Mouse (Mus musculus) right cerebral cortex, adult 2 months (tissue): ENCODE results near the gene Pax8.

Experiments used
- DNase-seq, 2 experiments: peaks; one replicate each; pipeline ENCODE4 v3.0.0; 2021 to 2022; ENCODE audit warnings: low spot score in 2 of 2

Gene Pax8

DNA sequence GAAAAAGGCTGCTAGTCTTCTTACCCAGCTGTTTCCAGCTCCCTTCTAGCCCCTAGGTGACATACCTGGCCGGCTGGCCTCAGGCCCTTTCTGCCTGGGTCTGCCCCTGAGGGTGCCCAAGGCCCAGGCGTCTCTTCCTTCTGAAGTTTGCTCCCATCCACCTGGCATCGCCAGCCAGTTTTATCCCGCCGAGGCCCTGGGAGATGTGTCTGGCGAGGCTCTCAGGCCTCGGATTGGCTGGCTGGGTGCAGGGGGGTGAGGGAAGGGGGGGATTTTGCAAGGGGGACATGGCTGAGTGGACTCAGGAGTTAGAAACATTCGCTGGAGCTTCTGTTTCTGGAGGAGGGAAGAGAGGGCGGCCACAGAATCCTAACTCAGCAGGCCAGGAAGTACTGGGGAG lies at the start of gene Pax8:
Gene Pax8, minus strand, starts transcription at position 180 of the 400 bp plus-strand sequence.
- DNase-seq = no peak

DNA sequence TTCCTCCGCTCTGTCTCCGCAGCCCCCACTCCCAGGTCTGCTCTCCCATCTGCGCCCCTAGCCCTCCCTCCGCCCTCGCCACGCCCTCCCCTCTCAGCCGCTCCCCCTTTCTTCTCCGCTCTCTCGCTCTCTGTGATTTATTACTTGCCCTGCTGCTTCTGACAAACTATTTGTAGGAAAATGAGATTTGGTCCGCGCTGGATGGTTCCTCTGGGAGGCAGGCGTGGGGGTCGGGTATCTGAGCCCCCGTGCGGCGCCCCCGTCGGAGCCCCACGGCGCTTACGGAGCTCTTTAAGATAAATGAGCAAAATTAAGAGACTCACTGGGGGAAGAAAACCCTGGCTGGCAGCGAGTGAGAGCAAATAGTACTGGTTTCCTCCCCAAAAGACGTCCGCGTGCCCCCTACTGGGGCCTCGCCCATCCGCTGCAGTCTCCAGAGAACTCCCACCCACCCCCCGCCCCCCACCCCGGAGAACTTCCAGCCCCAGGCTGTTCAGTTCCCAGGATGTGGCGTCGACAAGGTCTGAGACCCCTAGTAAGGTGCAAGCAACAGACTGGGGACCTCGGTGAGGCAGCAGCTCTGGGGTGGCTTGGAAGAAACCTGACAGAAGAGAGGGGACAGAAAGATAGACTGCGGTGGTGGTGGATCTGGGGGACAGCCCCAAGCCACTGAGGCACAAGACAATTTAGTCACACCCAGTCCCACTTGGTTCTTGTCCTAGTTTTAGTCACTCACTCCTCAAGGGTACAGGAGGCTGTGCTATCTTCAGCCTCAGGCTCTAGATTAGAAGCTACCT lies 46.2 kb upstream of the Pax8 start:
- DNase-seq = peak in 1 of 2 experiments; percentile 3

DNA sequence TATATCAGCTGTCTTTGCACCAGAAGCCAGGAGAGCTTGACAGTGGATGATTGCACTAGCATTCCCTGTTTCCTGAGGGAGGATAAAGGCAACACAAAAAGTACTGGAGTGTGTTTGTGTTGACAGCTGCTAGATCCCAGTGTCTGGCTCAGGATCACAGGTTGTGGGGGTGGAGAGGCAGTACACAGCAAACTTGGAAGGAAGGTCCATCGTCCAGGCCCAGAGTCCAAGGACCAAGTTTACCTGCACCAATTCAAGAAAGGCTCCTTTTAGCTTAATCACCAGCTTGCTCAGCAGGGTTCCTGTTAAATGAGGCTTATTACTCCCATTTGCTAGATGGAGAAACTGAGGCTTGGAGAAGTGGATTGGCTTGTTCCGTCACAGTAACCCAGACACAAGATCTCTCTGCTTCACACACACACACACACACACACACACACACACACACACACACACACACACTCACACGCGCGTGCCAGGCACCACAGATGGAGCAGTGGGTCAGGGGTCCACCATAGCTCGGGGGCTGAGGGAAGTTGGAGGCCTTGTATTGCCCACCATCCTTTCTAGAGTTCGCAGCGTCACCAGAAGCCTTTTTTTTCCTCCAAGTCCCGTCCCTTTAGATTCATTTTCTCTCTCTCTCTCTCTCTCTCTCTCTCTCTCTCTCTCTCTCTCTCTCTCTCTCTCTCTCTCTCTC lies 45.3 kb upstream of the Pax8 start:
- no peak for DNase-seq

GRCm38 (mm10) chr2:24516946-24517345 lies 41.5 kb upstream of the Pax8 start:
- no peak for DNase-seq

DNA sequence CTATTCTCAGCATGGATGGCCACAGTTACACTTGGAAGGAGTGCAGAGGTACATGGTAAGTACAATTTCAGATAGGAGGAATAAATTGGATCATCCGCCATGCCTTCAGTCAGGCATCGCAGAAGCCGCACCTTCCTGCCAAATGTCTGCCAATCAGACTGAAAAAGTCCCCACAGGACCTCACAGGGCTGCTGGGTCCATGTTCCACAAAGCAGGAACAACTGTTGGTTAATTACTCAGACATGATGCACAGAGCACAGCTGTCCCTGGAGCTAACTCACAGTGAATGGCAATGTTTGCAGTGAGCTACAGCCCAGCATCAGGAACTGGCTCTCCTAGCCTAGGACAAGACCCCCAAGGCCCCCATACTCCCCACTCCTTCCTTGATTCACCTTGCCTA lies 32.0 kb upstream of the Pax8 start:
- DNase-seq = no peak

GRCm38 (mm10) chr2:24502963-24503471 lies 27.6 kb upstream of the Pax8 start:
- no peak for DNase-seq

- no peak for DNase-seq
Observed at GRCm38 (mm10) chr2:24500921-24501320, 25.5 kb upstream of the Pax8 start.

GRCm38 (mm10) chr2:24490564-24490963 lies 15.2 kb upstream of the Pax8 start:
- no peak for DNase-seq

DNA sequence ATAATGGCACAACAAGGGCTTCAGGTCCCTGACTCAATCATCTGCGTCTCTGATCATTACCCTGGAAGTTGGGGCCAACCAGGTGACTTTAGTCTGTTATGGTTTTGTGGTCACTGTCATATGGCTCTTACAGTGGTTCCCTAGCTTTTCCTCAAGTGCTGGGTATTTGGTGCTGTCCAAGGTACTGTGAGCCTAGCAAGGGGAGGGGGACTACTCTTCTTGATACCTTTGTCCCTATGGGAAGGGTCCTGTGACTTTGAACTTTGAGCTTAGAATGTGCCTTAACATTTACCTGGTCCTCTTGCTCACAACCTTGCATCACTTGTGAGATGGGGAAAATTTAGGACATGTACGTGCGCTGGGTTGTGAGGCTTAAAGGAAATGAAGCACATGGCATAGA lies 13.3 kb upstream of the Pax8 start:
- DNase-seq = no peak

GRCm38 (mm10) chr2:24487056-24487825 lies 11.8 kb upstream of the Pax8 start:
- no peak for DNase-seq

- no peak for DNase-seq
Observed at GRCm38 (mm10) chr2:24485398-24485797, 10.0 kb upstream of the Pax8 start.

DNA sequence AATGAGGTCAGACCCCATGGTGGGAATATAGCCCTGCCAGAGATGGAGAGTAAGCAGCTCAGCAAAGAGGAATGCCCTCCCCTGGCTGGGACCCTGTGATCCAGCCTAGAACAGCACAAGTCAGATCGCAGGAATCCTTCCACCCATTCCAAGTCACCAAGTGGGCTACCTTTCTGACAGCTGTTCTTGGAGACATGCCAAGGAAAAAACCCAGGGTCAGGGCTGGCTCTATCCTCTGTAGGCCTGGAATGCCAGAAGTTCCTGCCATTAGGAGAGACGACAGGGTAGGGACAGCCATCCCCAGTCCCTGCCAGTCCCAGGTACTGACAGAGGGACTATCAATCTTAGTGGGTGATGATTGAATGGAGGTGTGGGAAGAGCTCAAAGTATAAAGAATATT lies 4.5 kb upstream of the Pax8 start:
- DNase-seq = no peak

- no peak for DNase-seq
Observed at GRCm38 (mm10) chr2:24479151-24479550, 3.8 kb upstream of the Pax8 start.

DNA sequence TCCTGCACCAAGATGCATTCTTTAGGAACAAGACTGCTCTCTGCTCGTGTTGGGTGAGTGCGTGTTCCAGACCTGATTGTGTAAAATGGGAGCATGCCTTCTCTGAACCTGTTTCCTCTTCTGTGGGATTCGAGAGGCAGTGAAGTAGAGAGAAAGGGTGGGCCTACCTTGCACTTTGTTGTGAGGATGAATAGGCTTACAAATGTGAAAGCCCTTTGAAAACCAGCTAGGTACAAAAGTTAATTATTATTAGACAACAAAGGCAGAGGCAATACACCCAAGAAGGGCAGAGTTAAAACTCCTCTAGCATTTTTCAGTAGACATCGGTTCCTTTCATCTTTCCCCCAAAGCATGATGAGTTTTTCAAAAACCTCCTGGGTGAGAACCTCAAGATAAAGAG lies 3.2 kb upstream of the Pax8 start:
- no peak for DNase-seq

DNA sequence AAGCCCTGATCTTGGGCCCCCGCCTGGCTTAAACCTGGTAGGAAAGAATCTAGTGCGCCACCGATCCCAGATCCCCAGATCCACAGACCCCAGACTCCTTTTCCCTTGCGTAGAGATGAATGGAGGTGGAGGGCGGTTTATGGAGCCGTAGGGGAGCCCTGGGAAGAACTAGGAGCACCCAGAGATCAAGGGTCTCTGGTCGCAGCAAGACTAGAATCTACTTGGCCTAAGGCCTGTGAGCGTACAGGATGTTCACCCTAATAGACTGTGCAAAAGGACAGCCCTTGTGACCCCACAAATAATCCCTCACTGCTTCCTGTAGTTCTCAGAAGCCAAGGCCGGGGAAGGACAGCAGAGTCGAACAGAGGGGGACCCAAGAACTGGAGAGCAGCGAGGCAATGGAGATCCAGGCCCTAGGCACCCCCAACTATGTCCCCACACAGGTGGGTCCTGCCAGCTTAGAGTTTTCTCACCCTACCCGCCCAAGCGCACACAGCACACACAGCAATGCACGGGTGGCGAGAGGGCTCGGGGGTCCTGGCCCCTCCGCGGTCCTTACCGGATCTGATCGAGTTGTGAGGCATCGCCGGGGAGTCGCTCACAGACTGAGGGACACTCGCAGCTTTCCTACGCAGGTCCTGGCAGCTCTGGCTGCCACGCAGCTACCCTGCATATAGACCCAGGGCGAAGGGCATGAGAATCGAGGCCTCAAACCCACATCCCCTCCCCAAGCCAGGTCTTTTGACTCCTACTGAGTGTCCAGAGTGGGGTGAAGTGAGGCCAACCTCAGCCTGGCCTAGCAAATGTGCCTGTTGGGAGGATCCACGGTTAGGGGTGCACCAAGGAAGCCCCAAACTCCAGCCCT lies 653 bp downstream of the Pax8 start:
- no peak for DNase-seq

DNA sequence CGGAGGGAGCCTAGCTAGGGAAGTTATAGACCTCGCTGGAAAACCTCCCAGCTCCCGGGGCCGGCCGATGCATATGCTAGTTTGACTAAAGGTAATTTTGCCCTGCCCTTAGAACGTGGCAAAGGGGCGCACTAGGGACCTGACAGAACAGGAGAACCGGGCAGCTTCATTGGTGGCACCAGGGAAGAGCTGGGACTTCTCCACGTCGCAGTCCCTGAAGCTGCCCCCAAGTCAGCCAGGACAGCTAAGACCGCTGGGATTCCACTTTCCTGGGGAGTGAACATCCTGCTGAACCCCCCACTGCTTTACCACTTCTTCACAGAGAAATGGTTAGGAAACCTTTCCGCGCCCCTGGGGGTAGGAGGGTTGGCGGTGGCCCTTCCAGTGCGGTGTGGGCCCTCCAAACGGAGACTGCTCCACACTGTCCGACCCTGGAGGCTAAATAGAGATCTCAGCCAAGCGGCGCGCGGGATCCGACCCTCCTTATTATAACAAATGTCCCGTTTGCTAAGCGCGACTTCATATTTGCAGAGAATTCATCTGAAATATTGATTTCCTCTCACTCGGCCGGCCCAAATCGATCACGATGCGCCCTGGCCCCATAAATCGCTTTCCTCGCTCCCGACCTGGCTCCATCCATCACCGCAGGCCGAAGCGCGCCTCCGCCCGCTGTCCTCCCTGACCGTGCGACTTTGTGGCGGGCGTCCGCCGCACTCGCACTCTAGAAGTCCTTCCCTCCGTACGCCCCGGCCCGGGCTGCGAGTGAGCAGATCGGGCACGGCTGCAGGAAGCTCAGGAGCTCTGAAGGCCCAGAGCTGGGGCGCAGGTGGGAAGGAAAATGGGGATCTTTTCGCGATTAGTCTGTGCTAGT lies 1.5 kb downstream of the Pax8 start:
- DNase-seq = no peak

- no peak for DNase-seq
Observed at GRCm38 (mm10) chr2:24472677-24473076, 2.7 kb downstream of the Pax8 start.

DNA sequence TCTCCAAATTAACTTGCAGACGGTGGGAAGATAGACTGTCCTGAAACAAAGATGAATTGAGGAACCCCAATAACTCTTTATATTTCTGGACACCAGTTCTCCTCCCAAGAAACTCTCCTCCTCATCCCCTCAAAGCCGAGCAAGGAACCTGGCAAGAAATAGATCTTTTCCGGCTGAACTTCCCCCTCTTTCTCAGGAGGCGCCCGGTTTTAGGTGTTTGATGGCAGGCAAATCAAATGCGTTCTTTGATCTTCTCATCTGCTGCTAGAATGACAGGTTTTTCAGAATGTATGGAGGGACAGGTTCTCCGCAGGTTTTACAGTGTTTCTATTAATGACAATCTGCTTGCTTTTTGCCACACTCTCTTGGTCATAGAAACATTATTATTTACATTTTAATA lies 3.3 kb downstream of the Pax8 start:
- no peak for DNase-seq

GRCm38 (mm10) chr2:24469102-24469501 lies 6.3 kb downstream of the Pax8 start:
- DNase-seq = no peak

- no peak for DNase-seq
Observed at GRCm38 (mm10) chr2:24468430-24468829, 7.0 kb downstream of the Pax8 start.
